Mouse (Mus musculus) liver, embryonic 11.5 days (tissue): ENCODE measurements around the gene Gabbr1. TPM values are rescaled to one million over a fixed set of nuclear protein-coding genes. Genes with fewer than 3 reads are reported as not detected.
A peak's percentile ranks its signal among the peaks of the same experiment; 100 is the strongest.

Experiments used
- ATAC-seq: fragments of 200-750 bp; cut with Nextera tagmentation; replicated peaks from 2 replicates; pipeline ENCODE4 v1.8.0; 2017; ENCODE audit warnings: moderate number of reproducible peaks, mild to moderate bottlenecking, moderate TSS enrichment, moderate library complexity; ENCODE audit not compliant: low FRiP score
- DNase-seq: peaks from one replicate; pipeline ENCODE4 v3.0.0-alpha.2; 2017; ENCODE audit warnings: low spot score
- H3K27ac ChIP-seq: fragments of 300-500 bp; sonication (generic); 2 replicates; pipeline ENCODE4 v1.5.1; 2014; ENCODE audit warnings: mild to moderate bottlenecking, low read depth, low read length, control low read depth
- H3K27me3 ChIP-seq: fragments of 300-500 bp; sonication (generic); replicated peaks from 2 replicates; pipeline ENCODE4 v1.6.1; 2014; ENCODE audit warnings: low read length, mixed read lengths; ENCODE audit not compliant: control insufficient read depth, insufficient read depth
- H3K36me3 ChIP-seq: fragments of 300-500 bp; sonication (generic); 2 replicates; pipeline ENCODE4 v1.6.1; 2014; ENCODE audit warnings: mild to moderate bottlenecking, low read length, moderate library complexity, mixed read lengths; ENCODE audit not compliant: control insufficient read depth, insufficient read depth
- H3K4me1 ChIP-seq: fragments of 300-500 bp; sonication (generic); replicated peaks from 2 replicates; pipeline ENCODE4 v1.6.1; 2014; ENCODE audit warnings: low read length, mixed read lengths; ENCODE audit not compliant: control insufficient read depth, insufficient read depth
- H3K4me2 ChIP-seq: fragments of 300-500 bp; sonication (generic); 2 replicates; pipeline ENCODE4 v1.6.1; 2014; ENCODE audit warnings: mild to moderate bottlenecking, control low read depth, moderate library complexity
- H3K4me3 ChIP-seq: fragments of 300-500 bp; sonication (generic); 2 replicates; pipeline ENCODE4 v1.5.1; 2014; ENCODE audit warnings: low read depth, low read length, control low read depth
- H3K9ac ChIP-seq: fragments of 300-500 bp; sonication (generic); 2 replicates; pipeline ENCODE4 v1.6.1; 2014; ENCODE audit warnings: low read depth, low read length, control low read depth
- H3K9me3 ChIP-seq: fragments of 300-500 bp; sonication (generic); 2 replicates; pipeline ENCODE4 v1.6.1; 2016; ENCODE audit warnings: low read length, inconsistent platforms, mixed read lengths; ENCODE audit not compliant: control insufficient read depth
- WGBS: fragments of 180-500 bp; shearing (Covaris S2); extraction: QIAGEN DNeasy Blood & Tissue Kit; methylation state at CpG from one replicate; pipeline ENCODE4 v1.1.7; 2014; 5-methylcytosine and 5-hydroxymethylcytosine counted together
- polyA plus RNA-seq: library from polyadenylated mRNA; unstranded; fragments of >200 nt; fragmentation: Nextera tagmentation; extraction: Ambion mirVana; gene quantifications from 2 replicates; pipeline ENCODE4 v1.2.1, GENCODE M21; 2014

Gene Gabbr1
- polyA plus RNA-seq, 1 experiment from 2014 or later, result 2.9 TPM

DNA sequence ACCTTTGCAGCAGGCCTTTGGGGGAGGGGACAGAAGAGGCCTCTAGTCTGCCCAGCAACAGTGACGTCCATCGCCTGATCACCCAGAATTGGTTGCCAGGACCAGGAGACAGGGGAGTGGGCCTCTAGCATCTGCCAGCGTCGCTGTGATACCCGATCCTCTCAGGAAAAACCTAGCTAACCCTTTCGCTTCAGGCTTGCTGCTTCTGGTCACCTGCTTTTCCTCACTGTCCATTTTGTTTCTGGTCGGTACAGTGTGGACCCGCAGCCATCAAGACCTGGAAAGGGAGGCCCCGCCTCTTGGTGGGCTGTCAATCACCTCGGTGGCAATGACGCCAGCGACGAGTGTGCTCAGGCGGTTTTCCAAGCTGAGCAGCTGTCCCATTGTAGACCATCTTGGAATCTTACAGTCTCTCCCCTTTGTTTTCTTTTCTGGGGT is 17.1 kb upstream of the Gabbr1 start:
- Histone ChIP-seq H3K4me2 (peak overlapping the region; percentile 56), H3K36me3 (no peaks in the 10 kb centered on the region), H3K9ac (0 out of 2 replicates have a peak overlapping the region, but pooled peaks have one; percentile 4), H3K27ac (peak overlapping the region; percentile 64; the same call in 1 of the 2 replicates), H3K4me3 (peak overlapping the region; percentile 51), H3K9me3 (no peaks in the 10 kb centered on the region), H3K4me1 (no peaks in the 10 kb centered on the region), H3K27me3 (no peaks in the 10 kb centered on the region)
- 1% methylated on average over 14 of the region's 14 CpGs for WGBS
- DNase-seq (peak; percentile 87), ATAC-seq (peak; percentile 95)

DNA sequence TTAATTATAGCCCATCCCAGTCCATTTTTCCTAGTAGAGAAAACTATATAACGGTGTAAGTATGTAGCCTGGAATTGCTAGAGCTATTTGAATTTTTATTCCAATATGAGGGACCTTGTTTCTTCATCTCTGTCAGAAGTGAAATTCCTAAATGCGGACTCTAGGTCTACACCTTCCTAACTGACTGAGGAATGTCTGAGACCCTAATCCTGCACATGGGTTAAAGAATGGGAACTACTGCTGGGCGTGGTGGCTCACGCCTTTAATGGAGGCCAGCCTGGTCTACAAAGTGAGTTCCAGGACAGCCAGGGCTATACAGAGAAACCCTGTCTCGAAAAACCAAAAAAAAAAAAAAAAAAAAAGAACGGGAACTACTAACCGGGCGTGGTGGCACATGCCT is 16.6 kb upstream of the Gabbr1 start:
- H3K4me1 ChIP-seq, result no peaks in the 10 kb centered on the region
- peak overlapping the region; percentile 56 for H3K4me2 ChIP-seq
- ATAC-seq (no peak), DNase-seq (no peak)
- H3K27ac ChIP-seq, result peak overlapping the region; percentile 64; the same call in 1 of the 2 replicates
- H3K9ac ChIP-seq, result no peak overlapping the region
- peak overlapping the region; percentile 51 for H3K4me3 ChIP-seq
- H3K9me3 ChIP-seq, result no peaks in the 10 kb centered on the region
- H3K36me3 ChIP-seq, result no peaks in the 10 kb centered on the region
- WGBS, result 73% methylated on average over 8 of the region's 8 CpGs
- H3K27me3 ChIP-seq, result no peaks in the 10 kb centered on the region

- no peak for ATAC-seq
- Histone ChIP-seq H3K4me3 (no peak overlapping the region), H3K27me3 (0 out of 2 replicates have a peak, but pooled peaks cover 3% of the 10 kb centered on the region), H3K9me3 (no peaks in the 10 kb centered on the region), H3K27ac (no peak overlapping the region), H3K4me2 (no peak overlapping the region), H3K4me1 (no peaks in the 10 kb centered on the region), H3K36me3 (no peaks in the 10 kb centered on the region), H3K9ac (no peak overlapping the region)
- WGBS, result 71% methylated on average over 2 of the region's 2 CpGs
- no peak for DNase-seq
Observed at GRCm38 (mm10) chr17:37039127-37039894, 6.5 kb upstream of the Gabbr1 start.

DNA sequence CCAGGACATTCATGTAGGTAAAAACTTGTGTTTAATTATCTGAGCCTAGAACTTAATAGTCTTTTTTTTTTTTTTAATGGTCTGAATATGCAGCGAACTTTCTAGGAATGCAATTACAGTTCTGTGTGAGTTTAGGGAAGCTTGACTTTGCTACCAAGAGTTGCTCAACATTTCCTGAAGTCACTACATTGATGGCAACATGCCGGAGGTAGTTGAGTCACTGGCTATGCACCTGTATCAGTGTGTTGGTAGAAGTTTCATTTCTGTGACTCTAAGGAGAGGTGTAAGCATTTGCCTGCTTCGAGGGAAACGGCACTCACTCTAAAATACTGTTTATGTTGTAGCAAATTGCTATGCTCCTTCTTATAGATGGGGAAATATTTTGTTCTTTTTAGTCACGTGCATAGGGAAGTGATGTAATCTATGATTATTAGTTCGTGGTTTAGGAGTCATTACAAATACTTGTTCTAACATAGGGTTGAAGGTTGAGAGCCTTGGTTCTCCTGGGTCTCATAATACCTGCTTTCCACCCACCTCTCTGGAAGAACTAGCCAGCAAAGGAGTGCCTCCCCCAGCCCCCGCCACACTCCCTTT is 1.0 kb upstream of the Gabbr1 start:
- 65% methylated on average over 7 of the region's 7 CpGs for WGBS
- no peak overlapping the region; the same call in 1 of the 2 replicates for H3K4me2 ChIP-seq
- H3K27ac ChIP-seq, result no peak overlapping the region
- DNase-seq (no peak), ATAC-seq (no peak)
- no peak overlapping the region for H3K9ac ChIP-seq
- H3K27me3 ChIP-seq, result peaks cover 50% of the 10 kb centered on the region
- no peaks in the 10 kb centered on the region for H3K9me3 ChIP-seq
- H3K4me3 ChIP-seq, result no peak overlapping the region
- H3K4me1 ChIP-seq, result peaks cover 4% of the 10 kb centered on the region; the same call in 1 of the 2 replicates
- H3K36me3 ChIP-seq, result no peaks in the 10 kb centered on the region

DNA sequence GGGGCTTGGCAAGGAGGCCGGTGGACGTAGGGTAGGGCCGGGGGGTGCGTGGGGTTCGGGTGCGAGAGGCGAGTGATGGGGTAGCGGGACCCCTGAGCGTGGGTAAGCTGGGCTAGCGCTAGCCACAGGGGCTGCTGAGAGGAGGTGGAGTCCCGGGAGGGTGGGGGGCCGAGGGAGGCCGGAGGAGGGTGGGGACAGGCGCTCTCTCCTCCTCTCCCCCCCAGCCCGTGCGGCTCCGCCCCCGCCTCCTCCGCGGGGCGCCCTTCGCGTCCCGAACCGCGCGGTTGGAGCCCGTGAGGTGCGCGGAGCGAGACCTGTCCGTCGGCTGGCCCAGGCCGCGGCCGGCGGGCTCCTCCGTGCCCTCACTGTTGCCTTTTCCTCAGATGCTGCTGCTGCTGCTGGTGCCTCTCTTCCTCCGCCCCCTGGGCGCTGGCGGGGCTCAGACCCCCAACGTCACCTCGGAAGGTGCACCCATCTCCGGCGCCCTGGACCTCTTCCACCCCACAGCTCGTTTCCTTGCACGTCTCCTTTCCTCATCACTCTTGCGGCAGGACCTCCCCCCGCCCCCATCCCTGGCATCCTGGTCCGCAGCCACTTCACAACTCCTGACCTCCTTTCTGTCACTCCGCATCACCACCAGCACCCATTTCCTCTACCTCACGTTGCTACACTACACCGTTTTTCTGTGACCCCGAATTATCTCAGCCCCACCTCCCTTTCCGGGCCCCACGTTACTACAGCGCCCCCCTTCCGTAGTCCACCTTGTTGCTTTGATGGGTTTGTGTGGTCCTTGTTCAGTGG is 746 bp downstream of the Gabbr1 start:
- H3K27ac ChIP-seq, result no peak overlapping the region
- DNase-seq (peak; percentile 69), ATAC-seq (peak; percentile 48)
- H3K4me3 ChIP-seq, result peak overlapping the region; percentile 56
- no peaks in the 10 kb centered on the region for H3K36me3 ChIP-seq
- WGBS, result 2% methylated on average over 50 of the region's 58 CpGs
- peaks cover 10% of the 10 kb centered on the region; the same call in 1 of the 2 replicates for H3K4me1 ChIP-seq
- peak overlapping the region; percentile 88 for H3K4me2 ChIP-seq
- H3K9ac ChIP-seq, result peak overlapping the region; percentile 61
- H3K9me3 ChIP-seq, result no peaks in the 10 kb centered on the region
- H3K27me3 ChIP-seq, result peaks cover 65% of the 10 kb centered on the region

- Histone ChIP-seq H3K27me3 (peaks cover 70% of the 10 kb centered on the region), H3K4me2 (peak overlapping the region; percentile 88; the same call in 1 of the 2 replicates), H3K4me1 (peaks cover 10% of the 10 kb centered on the region; the same call in 1 of the 2 replicates), H3K9ac (no peak overlapping the region), H3K9me3 (no peaks in the 10 kb centered on the region), H3K27ac (no peak overlapping the region), H3K4me3 (peak overlapping the region; percentile 56), H3K36me3 (no peaks in the 10 kb centered on the region)
- DNase-seq (no peak), ATAC-seq (no peak)
- 23% methylated on average over 19 of the region's 19 CpGs for WGBS
Observed at GRCm38 (mm10) chr17:37047332-37047976, 1.7 kb downstream of the Gabbr1 start.

- Histone ChIP-seq H3K27me3 (peaks cover 70% of the 10 kb centered on the region), H3K9ac (no peak overlapping the region), H3K4me3 (no peak overlapping the region), H3K4me2 (no peak overlapping the region), H3K27ac (no peak overlapping the region), H3K9me3 (no peaks in the 10 kb centered on the region), H3K4me1 (peaks cover 10% of the 10 kb centered on the region; the same call in 1 of the 2 replicates), H3K36me3 (no peaks in the 10 kb centered on the region)
- WGBS, result 20% methylated on average over 3 of the region's 3 CpGs
- ATAC-seq, result no peak
- no peak for DNase-seq
Observed at GRCm38 (mm10) chr17:37047981-37048380, 2.2 kb downstream of the Gabbr1 start.

GRCm38 (mm10) chr17:37048383-37048782 is 2.6 kb downstream of the Gabbr1 start:
- WGBS, result 49% methylated on average over 7 of the region's 7 CpGs
- no peaks in the 10 kb centered on the region for H3K9me3 ChIP-seq
- DNase-seq, result no peak
- H3K4me3 ChIP-seq, result no peak overlapping the region
- ATAC-seq, result no peak
- H3K9ac ChIP-seq, result no peak overlapping the region
- H3K36me3 ChIP-seq, result no peaks in the 10 kb centered on the region
- peaks cover 70% of the 10 kb centered on the region for H3K27me3 ChIP-seq
- H3K4me2 ChIP-seq, result no peak overlapping the region
- H3K4me1 ChIP-seq, result peaks cover 10% of the 10 kb centered on the region; the same call in 1 of the 2 replicates
- H3K27ac ChIP-seq, result no peak overlapping the region
